Mouse (Mus musculus) c-Kit-positive CD71-negative TER-119-negative erythroid progenitor cells, embryonic 14.5 days (primary cell): ENCODE results near the gene Rbm20.
"Not testable (repeated sequence)": the region's sequence is repeated elsewhere in the genome, so short reads cannot be mapped to it uniquely, and the experiment has no call there.

Source experiments
- DNase-seq: peaks from one replicate; pipeline ENCODE4 v3.0.0-alpha.2; 2013; ENCODE audit warnings: low read depth

Gene Rbm20

DNA sequence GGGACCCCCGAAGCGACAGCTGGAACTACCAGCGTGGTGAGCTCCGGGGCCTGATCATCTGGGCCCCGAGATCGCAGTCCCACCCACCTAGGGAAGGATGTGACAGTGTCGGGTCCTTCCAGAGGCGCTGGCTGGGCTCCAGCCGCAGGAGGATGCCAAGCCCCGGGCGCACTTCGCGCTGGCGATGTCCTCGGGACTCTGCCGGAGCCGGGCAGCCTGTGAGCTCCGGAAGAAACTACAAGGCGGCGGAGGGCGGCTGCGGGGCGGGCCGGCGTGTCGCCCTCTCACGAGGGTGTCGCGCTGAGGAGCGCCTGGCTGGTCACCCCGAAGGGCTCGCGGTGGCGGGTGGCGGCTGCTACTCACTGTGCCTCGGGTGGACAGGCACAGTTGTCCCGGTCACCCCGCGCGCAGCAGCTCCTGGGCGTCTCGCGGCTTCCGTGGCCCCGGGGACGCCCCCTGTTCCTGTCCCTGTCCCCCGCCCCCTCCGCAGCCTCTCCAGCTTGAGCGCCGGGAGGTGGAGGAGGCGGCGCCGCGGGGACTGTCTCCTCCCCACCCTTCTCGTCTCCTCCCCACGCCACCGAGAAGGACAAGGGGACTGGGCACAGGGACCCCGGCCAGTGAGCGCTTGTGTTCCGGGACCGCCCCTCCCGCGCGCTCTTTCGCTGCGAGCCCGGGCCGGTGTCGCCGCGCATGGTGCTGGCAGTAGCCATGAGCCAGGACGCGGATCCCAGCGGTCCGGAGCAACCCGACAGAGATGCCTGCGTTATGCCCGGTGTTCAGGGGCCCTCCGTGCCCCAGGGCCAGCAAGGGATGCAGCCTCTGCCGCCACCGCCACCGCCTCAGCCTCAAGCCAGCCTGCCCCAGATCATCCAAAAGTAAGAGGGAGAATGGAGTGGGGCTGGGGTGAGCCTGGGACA is at the start of gene Rbm20:
Gene Rbm20 (plus strand): TSS at position 589 of the 917 bp plus-strand sequence.
- no peak for DNase-seq

DNA sequence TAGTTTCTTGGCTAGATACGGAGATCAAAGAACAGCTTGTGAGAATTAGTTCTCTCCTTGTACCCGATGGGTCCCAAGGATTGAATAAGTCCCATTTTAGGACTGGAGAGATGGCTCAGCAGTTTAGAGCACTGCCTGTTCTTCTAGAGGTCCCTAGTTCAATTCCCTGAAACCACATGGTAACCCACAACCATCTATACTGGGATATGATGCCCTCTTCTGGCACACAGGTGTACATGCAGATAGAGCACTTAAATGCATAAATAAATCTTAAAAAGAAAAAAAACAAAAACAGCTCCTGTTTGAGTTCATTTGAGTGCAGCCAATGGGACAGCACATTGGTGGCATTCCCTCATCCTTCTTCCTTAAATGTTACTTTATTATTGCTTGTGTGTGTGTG is 39.1 kb upstream of the Rbm20 start:
- no peak for DNase-seq

DNA sequence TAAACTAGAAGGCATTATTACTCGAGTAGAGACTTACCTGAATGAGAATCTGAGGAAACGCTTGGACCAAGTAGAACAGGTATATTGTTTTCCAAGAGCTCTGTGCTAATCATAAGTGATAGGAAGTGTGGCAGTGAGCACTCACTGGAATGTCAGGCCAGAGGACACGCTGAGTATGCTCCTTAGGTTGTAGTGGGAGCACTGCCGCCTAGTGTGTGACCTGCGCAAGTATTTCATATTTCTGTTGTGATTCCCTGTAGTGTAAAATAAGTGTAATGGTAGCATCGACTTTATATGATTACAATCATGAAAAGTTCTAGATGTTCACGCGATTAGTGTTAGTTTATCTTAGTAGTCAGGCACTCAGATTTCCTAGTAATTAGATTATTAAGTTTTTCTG is 38.4 kb upstream of the Rbm20 start:
- DNase-seq = no peak

DNA sequence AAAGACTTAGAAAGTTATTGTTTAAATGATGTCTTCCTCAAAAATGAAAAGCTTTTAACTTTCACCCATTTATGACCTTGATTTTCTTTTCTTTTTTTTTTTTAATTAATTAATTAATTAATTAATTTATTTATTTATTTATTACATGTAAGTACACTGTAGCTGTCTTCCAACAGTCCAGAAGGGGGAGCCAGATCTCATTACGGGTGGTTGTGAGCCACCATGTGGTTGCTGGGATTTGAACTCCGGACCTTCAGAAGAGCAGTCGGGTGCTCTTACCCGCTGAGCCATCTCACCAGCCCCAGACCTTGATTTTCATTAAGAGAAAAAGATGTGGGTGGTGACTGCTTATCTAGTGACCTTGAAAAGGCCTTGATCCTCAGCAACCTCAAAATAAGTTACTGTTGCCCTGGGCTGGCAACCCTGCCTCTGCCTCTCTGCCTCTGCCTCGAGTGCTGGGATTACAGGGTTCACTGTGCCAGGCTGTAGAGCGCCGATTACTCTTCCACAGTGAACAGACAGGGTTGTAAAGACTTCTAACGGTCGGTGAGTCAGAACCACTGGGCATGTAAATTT is 33.0 kb upstream of the Rbm20 start:
- DNase-seq = no peak

DNA sequence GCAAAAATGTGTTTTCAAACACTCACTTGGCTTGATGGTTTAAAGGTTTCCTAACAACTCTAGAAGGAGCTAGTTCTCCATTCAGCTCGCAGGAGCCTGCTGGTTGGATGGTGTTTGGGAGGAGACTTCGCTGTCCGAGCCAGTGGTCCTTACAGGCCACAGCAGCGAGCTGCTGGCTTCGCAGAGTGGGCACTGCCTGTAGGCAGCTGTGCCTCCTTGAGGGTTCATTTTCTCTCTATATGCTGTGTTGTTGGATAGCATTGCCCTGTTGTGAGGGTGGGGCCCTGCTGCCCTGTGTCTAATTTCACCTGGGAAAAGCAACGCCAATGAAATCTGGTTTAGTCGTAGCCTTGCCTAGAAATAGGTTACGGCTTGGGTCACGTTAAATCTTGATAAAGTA is 29.8 kb upstream of the Rbm20 start:
- no peak for DNase-seq

DNA sequence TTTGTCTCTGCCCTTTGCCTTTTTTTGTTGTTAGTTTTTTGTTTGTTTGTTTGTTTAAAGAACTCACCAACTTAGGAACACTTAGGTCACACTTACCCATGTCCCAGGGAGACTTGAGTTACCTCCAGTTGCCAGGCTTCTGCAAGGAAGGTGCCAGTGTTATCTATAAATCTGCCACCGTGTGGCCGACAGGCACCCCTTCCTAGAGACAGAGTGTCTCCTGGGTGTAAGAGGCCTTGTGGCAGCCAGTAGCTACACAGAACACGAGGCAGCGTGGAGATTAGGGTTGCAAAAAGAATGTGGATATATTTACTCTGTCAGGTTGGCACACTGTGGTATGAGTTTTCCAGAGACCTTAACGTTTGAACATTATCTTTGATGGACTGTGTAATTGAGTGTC is 29.1 kb upstream of the Rbm20 start:
- DNase-seq = no peak

DNA sequence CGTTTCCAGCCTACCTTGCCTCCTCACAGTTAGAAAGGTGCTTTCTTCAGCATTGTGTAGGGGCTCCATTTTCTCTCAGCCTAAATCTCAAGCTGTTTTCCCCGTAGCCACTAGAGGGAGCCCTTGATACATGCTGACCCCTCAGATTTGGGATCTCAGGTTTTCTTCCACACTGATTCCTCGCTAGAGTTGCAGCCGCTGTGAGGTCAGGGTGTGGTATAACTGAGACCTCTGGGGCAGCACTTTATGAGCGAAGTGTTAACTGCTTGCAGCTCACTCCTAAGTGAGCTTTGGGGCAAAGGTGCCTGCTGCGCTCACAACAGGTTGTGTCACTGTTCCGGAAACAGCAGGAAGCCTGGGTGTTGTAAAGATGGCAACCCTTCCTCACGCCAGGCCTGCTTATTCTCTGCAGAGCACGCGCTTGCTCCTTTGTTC is 28.3 kb upstream of the Rbm20 start:
- DNase-seq = peak; percentile 65

DNA sequence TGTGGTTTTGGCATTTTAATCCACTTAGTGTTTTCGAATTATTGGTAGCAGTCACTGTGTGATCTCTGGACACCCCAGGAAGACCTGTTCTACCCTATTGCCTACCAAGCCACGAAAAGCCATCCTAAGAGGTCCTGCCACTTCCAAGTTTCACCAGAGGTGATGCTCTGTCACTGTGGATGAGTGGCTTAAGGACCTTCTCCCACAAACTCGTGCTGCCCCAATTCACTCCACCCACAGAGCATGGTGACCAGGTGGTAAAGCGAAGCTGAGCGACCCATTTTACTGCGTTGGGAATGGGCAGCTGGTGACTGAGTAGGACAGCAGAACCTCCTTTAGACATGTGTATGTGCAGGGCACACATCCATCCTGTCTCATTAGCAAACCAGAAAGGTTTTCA is 27.7 kb upstream of the Rbm20 start:
- DNase-seq = no peak

DNA sequence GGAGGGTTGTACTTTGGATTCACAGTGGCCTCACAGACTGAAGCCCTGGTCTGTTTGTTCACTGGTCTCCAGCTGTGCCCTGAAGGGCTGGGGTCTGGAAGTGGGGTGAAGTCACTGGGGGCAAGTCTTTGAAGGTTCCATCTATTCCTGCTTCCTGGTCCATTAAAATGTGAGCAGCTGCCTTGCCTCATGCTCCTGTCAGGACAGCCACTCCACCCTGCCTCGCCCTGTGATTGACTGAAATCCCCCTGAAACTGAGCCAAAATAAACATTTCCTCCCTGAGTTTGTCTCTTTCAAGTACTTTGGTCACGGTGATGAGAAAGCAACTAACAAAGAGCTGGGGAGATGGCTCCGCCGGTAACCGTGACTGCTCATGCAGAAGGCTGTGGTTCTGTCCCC is 27.3 kb upstream of the Rbm20 start:
- DNase-seq = no peak

DNA sequence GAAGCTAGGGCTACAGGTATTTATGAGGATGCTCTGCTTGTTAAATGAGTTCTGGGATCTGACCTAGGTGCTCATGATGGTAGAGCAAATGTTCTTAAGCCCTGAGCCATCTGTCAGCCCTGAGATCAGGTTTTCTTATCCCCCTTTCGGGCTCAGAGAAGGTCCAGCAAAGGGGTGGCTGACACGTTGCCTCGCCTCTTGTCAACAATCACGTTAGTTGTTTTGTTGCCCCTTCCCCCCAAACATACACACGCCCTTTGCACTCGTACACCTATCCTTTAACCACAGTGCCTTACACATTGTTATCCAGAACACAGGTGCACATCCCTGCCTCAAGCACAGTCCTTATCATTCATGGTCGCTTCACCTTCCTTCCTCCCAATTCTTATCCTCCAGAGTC is 26.2 kb upstream of the Rbm20 start:
- no peak for DNase-seq

DNA sequence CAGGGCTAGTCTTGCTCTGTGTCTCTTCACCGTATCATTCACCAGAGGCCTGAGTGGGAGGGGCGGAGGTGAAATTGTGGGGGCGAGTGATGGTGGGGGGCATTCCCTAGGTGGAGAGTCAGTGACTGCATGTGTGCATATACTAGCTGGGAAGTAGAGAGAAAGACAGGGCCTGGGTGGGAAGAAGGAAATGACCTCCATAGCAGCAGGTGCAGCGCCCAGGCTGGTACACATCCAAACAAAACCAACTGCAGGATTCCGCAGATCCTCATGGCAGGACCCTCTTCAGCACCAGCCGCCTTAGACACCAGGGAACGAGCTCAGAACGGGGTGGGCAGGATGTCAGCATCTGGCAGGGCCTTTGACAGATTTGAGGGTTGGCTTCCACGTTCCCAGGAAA is 24.8 kb upstream of the Rbm20 start:
- DNase-seq = no peak

DNA sequence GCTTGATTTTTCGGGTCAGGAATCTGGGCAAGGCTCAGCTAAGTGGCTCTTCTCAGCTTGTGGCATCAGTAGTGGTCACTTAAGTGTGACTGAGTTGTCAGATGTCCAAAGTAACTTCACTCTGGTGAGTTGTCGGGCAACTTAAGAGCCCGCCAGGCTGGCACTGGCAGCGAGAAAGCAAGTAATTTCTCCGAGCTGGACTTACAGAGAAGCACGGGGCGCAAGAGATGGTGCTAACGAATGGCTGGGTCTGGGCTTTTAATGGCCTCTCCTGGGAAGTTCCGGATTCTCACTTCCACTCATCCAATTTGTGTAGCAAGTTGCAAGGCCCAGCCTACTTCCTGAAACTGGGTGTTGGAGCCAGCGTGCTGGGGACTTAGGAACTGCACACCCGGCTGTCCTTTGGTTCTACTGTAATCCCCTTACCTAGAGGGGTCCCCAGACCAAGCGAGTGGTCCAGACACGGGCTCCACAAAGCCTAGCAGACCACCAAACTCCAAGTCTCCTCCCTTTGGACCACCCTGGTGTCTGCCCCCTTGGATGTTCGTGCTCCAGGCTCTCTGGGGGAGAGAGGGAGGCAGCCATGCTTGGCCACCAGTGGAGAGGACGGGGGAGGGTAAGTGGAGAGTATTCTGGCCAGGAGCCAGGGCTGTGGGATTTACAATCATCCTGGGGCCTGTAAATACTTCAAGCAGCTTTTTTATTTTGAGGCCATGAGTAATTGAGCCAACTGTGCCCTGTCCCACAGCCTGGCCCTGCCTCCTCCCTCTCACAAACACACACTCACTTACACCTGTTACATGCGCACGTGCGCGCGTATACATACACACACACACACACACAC is 23.3 kb upstream of the Rbm20 start:
- no peak for DNase-seq

DNA sequence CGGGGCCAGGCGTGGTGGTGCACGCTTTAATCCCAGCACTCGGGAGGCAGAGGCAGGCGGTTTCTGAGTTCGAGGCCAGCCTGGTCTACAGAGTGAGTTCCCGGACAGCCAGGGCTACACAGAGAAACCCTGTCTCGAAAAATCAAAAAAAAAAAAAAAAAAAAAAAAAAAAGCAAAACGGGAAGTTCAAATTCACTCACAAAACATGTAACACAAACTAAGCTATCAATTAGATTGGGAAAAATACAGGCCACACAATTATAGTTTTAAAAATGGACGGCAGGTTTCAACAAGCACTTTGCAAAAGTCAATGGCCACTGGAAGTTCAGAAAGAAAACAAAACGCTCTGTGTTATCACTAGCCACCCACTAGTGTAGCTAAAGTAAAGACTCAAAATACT is 20.7 kb upstream of the Rbm20 start:
- not testable (repeated sequence) for DNase-seq

DNA sequence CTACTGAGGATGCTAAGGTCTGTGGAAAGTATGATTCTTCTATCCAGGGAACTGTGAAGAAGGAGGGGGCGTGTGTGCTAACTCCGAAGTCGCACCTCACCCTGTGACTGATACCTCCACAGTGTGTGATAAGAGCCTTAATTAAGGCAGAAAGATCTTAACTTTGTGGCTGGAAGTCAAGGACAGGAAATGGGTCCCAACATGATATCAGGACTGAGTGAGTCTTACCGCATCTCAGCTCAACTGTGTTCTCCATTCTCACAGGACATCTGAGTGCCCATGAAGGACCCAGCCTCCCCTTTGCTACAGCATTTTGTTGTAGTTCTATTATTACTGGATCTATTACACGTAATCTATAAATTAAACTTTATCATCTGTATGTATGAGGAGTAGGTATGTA is 19.7 kb upstream of the Rbm20 start:
- no peak for DNase-seq

DNA sequence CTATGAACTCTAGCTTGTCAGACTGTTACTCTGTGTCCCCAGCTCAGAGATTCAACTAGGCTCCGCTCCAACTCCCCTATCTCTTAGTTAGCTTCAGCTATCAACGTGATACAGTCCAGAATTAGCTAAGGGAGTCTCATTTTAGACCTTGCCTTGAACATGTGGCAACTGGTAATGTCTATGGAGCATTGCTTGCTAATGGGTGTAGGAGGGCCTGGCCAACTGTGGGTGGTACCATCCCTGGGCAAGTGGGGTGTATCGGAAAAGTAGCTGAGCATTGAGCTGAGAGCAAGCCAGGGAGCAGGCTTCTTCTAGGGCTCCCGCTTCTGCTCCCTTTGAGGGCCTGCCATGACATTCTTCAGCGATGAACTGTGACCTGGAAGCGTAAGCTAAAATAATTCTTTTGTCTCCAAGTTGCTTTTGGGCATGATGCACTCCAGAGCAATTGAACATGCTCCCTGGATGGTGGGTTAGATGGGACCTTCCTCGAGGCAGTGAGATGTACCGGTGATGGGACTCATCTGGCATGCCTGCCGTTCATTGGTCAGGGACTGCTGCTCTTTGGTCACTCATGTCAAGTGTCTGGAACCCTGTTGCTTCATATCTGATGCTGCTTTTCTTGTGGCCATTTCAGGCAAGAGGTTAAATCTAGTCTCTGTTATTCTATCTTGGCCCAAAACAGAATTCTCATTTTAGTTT is 16.2 kb upstream of the Rbm20 start:
- DNase-seq = no peak

DNA sequence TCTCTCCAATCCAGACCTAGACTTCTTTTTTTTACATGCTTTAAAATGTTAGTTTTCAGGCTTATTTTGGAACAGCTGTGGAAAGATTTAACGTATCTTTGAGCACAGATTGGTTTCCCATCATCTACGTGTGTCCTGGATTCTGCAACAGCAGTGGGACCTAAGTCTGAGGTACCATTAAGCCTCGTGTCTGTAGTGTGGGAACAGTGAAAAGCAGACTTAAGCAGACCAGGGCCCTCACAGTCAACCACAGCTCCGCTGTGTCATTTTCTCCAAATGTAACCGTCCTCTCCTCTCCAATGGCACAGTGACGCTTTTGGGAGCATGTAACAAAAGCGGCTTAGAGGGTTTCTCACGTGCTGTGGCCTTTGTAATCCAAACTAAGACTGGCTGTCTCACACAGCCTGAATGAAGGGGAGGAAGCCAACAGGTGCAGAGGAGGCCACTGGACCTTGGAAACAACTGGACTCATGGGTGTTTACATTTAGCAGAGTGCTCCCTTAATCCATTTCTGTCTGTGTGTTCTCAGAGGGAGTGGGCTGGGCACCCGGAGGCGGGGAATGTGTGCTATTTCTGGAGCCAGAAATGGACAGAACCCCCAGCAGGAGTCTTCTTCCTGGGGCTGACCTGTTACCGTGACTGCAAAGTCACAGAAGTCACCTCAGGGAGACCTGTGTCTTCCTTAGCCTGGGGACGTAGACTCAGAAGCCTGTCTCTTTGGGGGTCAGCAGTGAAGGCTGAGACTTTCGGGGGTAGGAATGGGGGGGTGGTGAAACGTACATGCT is 15.0 kb upstream of the Rbm20 start:
- no peak for DNase-seq

DNA sequence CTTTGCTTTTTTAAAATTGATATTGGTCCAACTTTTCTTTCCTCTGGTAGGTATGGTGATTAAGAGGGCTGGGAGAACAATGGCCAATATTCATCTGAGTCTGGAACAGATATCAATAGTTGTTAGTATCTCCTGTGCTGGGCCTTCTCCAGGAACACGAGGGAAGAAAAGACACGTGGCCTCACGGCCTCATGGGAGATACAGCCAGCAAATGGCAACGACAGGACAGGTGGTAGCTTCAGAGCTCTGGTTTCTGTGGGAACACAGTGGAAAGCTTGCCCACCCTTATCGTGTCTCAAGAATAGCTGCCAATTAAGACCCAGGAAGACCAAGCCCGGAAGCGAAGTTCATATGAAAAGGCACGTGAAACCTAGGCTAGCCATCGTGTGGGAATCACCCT is 12.3 kb upstream of the Rbm20 start:
- no peak for DNase-seq

DNA sequence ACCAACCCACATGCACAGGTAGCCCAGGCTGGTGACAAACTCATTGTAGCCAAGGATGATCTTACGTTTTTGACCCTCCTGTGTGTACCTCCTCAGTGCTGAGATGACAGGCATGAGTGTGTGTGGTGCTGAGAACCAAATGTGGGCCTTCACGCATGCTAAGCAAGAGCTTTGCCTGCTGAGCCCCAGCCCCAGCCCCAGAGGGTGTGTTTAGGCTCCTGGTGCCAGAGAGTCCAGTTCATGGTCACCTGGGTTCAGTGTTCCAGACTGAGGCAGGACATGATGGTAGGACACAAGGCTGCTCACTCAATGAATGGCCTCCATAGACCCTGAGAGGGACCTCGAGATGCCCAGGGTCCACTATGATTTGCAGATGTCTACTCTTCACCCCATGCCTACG is 11.7 kb upstream of the Rbm20 start:
- DNase-seq = no peak

DNA sequence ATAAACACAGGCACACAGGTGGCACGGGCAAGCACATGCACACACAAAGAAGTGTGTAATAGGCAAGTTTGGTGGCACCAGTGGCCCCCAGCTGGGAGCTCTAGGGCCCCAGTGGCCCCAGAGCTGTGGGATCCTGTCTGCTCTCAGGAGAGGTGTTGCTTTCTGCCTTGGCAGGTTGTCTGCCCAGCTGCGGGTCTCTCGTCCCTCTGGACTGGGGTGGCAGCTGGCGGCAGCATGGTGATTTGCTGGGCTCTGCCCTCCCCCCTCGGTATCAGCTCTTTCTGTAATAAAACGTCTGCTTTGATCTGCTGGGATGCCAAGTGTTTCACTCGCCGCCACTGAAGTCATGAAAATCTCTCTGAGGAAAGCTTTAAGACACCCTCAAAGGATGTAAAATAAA is 10.4 kb upstream of the Rbm20 start:
- DNase-seq = no peak

DNA sequence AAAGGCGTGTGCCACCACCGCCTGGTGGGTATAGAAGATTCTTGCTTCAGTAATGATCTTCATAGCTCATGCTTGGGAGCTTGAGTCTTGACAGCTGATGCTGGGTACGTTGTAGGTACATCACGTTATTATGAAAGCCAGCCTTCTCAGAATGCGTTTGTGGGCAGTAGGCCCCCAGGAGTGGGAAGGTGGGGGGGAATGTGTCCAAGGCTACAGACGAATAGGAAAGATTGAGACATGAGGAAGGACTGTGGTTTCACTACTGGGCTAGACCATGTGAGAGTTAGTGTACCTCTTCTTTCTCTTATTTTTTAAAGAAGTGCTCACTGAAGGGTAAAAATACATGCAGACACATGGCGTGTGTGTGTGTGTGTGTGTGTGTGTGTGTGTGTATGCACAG is 8.3 kb upstream of the Rbm20 start:
- DNase-seq = no peak

DNA sequence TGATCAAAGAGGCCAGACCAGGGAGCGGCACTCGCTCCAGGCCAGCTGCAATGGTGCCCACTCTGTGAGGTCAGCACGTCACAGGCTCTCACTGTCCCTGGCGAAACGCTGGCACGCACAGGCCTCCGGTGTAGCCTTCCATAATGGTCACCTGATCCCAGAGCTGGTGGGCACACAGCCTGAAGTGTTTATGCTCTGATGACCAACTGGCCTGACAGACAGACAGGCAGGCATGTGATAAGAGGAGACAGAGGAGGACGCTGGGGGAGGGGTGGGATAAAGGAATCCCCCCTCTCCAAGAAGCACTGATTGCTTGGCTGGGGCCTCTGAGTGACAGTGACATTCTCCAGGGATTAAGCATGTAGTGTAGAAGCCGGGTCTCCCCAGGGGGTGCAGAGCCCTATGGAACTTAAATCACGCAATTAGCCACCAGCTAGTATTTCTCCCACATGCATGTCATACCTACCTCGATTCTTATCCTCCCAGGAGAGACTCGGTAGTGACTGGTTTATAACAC is 6.4 kb upstream of the Rbm20 start:
- DNase-seq = no peak
